19 mouse cellular contexts compared by ENCODE assay signal in the genomic region with DNA sequence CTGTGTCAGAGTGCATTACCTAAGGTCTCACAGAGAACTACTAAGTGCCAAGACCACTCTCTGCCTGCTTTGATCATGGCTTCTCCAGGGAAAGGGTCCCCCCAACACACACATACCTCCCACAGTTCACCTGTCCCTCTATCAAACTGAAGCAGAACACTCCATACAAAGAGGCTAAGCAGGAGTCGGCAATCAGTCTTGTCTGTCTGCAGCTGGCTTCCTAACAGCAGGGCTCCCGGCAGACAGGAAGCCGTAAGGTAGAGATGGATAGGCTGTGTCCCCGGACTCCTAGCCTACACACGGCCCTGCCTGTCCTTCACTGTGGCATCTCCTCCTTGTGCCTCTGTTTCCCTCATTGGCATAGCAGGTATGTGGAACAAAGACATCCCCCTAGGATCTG.
DNase-seq lines count a peak whose midpoint lies in the region; TF ChIP-seq lines count a peak whose summit lies in the region.
"Had no signal": no experiment of that assay in that cellular context is flagged by ENCODE, and none has a peak within 500 bp of the region (broad histone marks: within the 10 kb centered on the region; RNA-seq: fewer than 3 reads in every experiment).

No protein-coding gene starts in this region.

- 12% methylated on average over 5 of the region's 5 CpGs for WGBS in thymus, adult 2 months

- H3K36me3 ChIP-seq in thymus, adult 2 months (ENCODE audit: control insufficient read depth, insufficient read depth, low read length): no peaks in the 10 kb centered on the region
- H3K36me3 ChIP-seq: embryonic facial prominence, embryonic 12.5 days; G1E; heart, embryonic 10.5 days; hindbrain, embryonic 13.5 days had no signal

- no peak for TF ChIP-seq CTCF in thymus, adult 2 months (IDR thresholded peaks at IDR 0.05; ENCODE audit: borderline replicate concordance, control insufficient read depth, extremely low read depth, insufficient read depth, low read length, poor library complexity)

- no peaks in the 10 kb centered on the region for H3K27me3 ChIP-seq in thymus, adult 2 months (ENCODE audit: control insufficient read depth, insufficient read depth, low read length)

- intact Hi-C loops in heart, postnatal 10 days (cut with DNase I): no loop called here

- no peak overlapping the region for H3K27ac ChIP-seq in thymus, adult 2 months (ENCODE audit: control insufficient read depth, insufficient read depth, low read length)
- H3K27ac ChIP-seq: embryonic facial prominence, embryonic 12.5 days; heart, embryonic 10.5 days; hindbrain, embryonic 13.5 days; hindbrain, postnatal 0 days had no signal

- peak; percentile 16 for DNase-seq in embryo, embryonic 10.5 days (ENCODE audit: low spot score)
- no peak for DNase-seq in embryo, embryonic 9.5 days (ENCODE audit: extremely low spot score)
- DNase-seq in thymus, adult 2 months: peak; percentile 39
- DNase-seq in thymus, postnatal 25 days: peak; percentile 54
- no peak for DNase-seq in lung, postnatal 10 days
- DNase-seq in heart, postnatal 10 days: no peak
- DNase-seq in liver: no peak
- DNase-seq: adrenal gland, postnatal 10 days; cerebellum, adult 11 months; cerebellum, adult 8-10 months; cerebellum, postnatal 14 days; gastrocnemius, postnatal 10 days; heart, adult 18-20 months; heart, postnatal 14 days had no signal

- no peak for TF ChIP-seq POLR2A in thymus, adult 2 months (IDR thresholded peaks at IDR 0.05; ENCODE audit: control insufficient read depth, extremely low read depth, insufficient read depth, low read length, poor library complexity)

- H3K4me1 ChIP-seq in thymus, adult 2 months (replicated peaks; ENCODE audit: control insufficient read depth, insufficient read depth, low read length): peaks cover 26% of the 10 kb centered on the region

- no peak overlapping the region for H3K4me3 ChIP-seq in thymus, adult 2 months (ENCODE audit: control insufficient read depth, insufficient read depth, low read length)
- H3K4me3 ChIP-seq: embryonic facial prominence, embryonic 12.5 days; heart, embryonic 10.5 days; hindbrain, embryonic 13.5 days had no signal

Comparison
In these comparisons a context has a peak if more than half of its experiments do, and no peak if none do; other contexts are left out.
1. DNase-seq: peak in embryo, embryonic 10.5 days (single experiment), thymus, adult 2 months (single experiment) and thymus, postnatal 25 days (single experiment); none in embryo, embryonic 9.5 days (single experiment), lung, postnatal 10 days (single experiment), heart, postnatal 10 days (0 of 2) and liver (single experiment).